Mouse (Mus musculus) heart, embryonic 10.5 days (tissue): Measurements from ENCODE around the gene Gan. TPM values are rescaled to one million over a fixed set of nuclear protein-coding genes. Genes with fewer than 3 reads are reported as not detected.

ENCODE experiments used
- DNase-seq: peaks from one replicate; pipeline ENCODE4 v3.0.0-alpha.2; 2017; ENCODE audit warnings: low spot score
- H3K27ac ChIP-seq: fragments of 300-500 bp; sonication (generic); 2 replicates; pipeline ENCODE4 v1.5.1; 2016; ENCODE audit warnings: mild to moderate bottlenecking
- H3K27me3 ChIP-seq: fragments of 300-500 bp; sonication (generic); 2 replicates; pipeline ENCODE4 v1.6.1; 2016; ENCODE audit warnings: mild to moderate bottlenecking; ENCODE audit not compliant: poor library complexity, insufficient read depth, severe bottlenecking
- H3K36me3 ChIP-seq: fragments of 300-500 bp; sonication (generic); 2 replicates; pipeline ENCODE4 v1.6.1; 2016; ENCODE audit warnings: mild to moderate bottlenecking, moderate library complexity
- H3K4me1 ChIP-seq: fragments of 300-500 bp; sonication (generic); 2 replicates; pipeline ENCODE4 v1.6.1; 2016; ENCODE audit warnings: mild to moderate bottlenecking
- H3K4me3 ChIP-seq: fragments of 300-500 bp; sonication (generic); 2 replicates; pipeline ENCODE4 v1.5.1; 2016; ENCODE audit warnings: mild to moderate bottlenecking, moderate library complexity
- H3K9me3 ChIP-seq: fragments of 300-500 bp; sonication (generic); 2 replicates; pipeline ENCODE4 v1.6.1; 2016; ENCODE audit warnings: mild to moderate bottlenecking, moderate library complexity
- whole genome bisulfite sequencing: fragments of 180-500 bp; shearing (Covaris S2); methylation state at CpG from one replicate; pipeline ENCODE4 v1.1.7; 2016; 5-methylcytosine and 5-hydroxymethylcytosine counted together
- polyA plus RNA-seq: library from polyadenylated mRNA; unstranded; fragments of >200 nt; fragmentation: Nextera tagmentation; extraction: Ambion mirVana; gene quantifications from 2 replicates; pipeline ENCODE4 v1.2.1, GENCODE M21; 2016

Gan gene
- 1.9 TPM in 2 replicates for polyA plus RNA-seq

- DNase-seq: peak; percentile 80
- peak within 1 kb of the TSS; percentile 98 for H3K4me3 ChIP-seq
- peak within 1 kb of the TSS; percentile 95 for H3K27ac ChIP-seq
- peaks cover 29% of the 10 kb centered on the region for H3K4me1 ChIP-seq
- WGBS: under 1% methylated on average over 65 of the region's 65 CpGs
- no peaks in the 10 kb centered on the region for H3K27me3 ChIP-seq
- H3K9me3 ChIP-seq: no peaks in the 10 kb centered on the region
- H3K36me3 ChIP-seq: no peaks in the 10 kb centered on the region
Measured at GRCm38 (mm10) chr8:117158135-117158761, at the start of gene Gan. TSS of gene Gan (plus strand) at chr8:117158135.

GRCm38 (mm10) chr8:117109018-117109711, 48.8 kb upstream of the Gan start:
- H3K4me1 ChIP-seq: peaks cover 7% of the 10 kb centered on the region
- no peak overlapping the region for H3K27ac ChIP-seq
- no peaks in the 10 kb centered on the region for H3K27me3 ChIP-seq
- no peak overlapping the region for H3K4me3 ChIP-seq
- no peaks in the 10 kb centered on the region for H3K9me3 ChIP-seq
- no peaks in the 10 kb centered on the region for H3K36me3 ChIP-seq
- WGBS: 87% methylated on average over 19 of the region's 19 CpGs
- no peak for DNase-seq

GRCm38 (mm10) chr8:117109801-117110390, 48.0 kb upstream of the Gan start:
- DNase-seq: no peak
- Histone ChIP-seq H3K27ac (no peak overlapping the region), H3K4me3 (no peak overlapping the region), H3K9me3 (no peaks in the 10 kb centered on the region), H3K36me3 (no peaks in the 10 kb centered on the region), H3K4me1 (peaks cover 13% of the 10 kb centered on the region), H3K27me3 (no peaks in the 10 kb centered on the region)
- 46% methylated on average over 16 of the region's 16 CpGs for WGBS

- no peaks in the 10 kb centered on the region for H3K27me3 ChIP-seq
- H3K4me3 ChIP-seq: no peak overlapping the region
- no peak for DNase-seq
- WGBS: 78% methylated on average over 3 of the region's 3 CpGs
- H3K9me3 ChIP-seq: no peaks in the 10 kb centered on the region
- H3K4me1 ChIP-seq: peaks cover 28% of the 10 kb centered on the region
- no peaks in the 10 kb centered on the region for H3K36me3 ChIP-seq
- H3K27ac ChIP-seq: no peak overlapping the region
Measured at GRCm38 (mm10) chr8:117111641-117112040, 46.3 kb upstream of the Gan start.

- H3K27ac ChIP-seq: no peak overlapping the region
- no peak overlapping the region for H3K4me3 ChIP-seq
- H3K4me1 ChIP-seq: peaks cover 28% of the 10 kb centered on the region
- no peak for DNase-seq
- 61% methylated on average over 8 of the region's 8 CpGs for WGBS
- H3K9me3 ChIP-seq: no peaks in the 10 kb centered on the region
- no peaks in the 10 kb centered on the region for H3K27me3 ChIP-seq
- H3K36me3 ChIP-seq: no peaks in the 10 kb centered on the region
Measured at GRCm38 (mm10) chr8:117112261-117112660, 45.7 kb upstream of the Gan start.

GRCm38 (mm10) chr8:117115094-117115493, 42.8 kb upstream of the Gan start:
- peak overlapping the region; percentile 40; the same call in 1 of the 2 replicates for H3K4me3 ChIP-seq
- H3K4me1 ChIP-seq: peaks cover 31% of the 10 kb centered on the region
- H3K27ac ChIP-seq: peak overlapping the region; percentile 42; the same call in 1 of the 2 replicates
- no peaks in the 10 kb centered on the region for H3K9me3 ChIP-seq
- H3K27me3 ChIP-seq: no peaks in the 10 kb centered on the region
- H3K36me3 ChIP-seq: no peaks in the 10 kb centered on the region
- WGBS: 47% methylated on average over 6 of the region's 6 CpGs
- DNase-seq: no peak

GRCm38 (mm10) chr8:117115676-117116446, 42.1 kb upstream of the Gan start:
- WGBS: 8% methylated on average over 13 of the region's 13 CpGs
- H3K4me3 ChIP-seq: peak overlapping the region; percentile 40
- H3K27me3 ChIP-seq: no peaks in the 10 kb centered on the region
- peaks cover 31% of the 10 kb centered on the region for H3K4me1 ChIP-seq
- peak overlapping the region; percentile 74; the same call in 1 of the 2 replicates for H3K27ac ChIP-seq
- no peaks in the 10 kb centered on the region for H3K36me3 ChIP-seq
- H3K9me3 ChIP-seq: no peaks in the 10 kb centered on the region
- peak; percentile 86 for DNase-seq

GRCm38 (mm10) chr8:117116534-117116933, 41.4 kb upstream of the Gan start:
- H3K27me3 ChIP-seq: no peaks in the 10 kb centered on the region
- peaks cover 31% of the 10 kb centered on the region for H3K4me1 ChIP-seq
- H3K27ac ChIP-seq: 0 out of 2 replicates have a peak overlapping the region, but pooled peaks have one; percentile 74
- H3K4me3 ChIP-seq: no peak overlapping the region
- no peaks in the 10 kb centered on the region for H3K36me3 ChIP-seq
- 69% methylated on average over 7 of the region's 7 CpGs for WGBS
- DNase-seq: no peak
- H3K9me3 ChIP-seq: no peaks in the 10 kb centered on the region

- no peak for DNase-seq
- H3K4me1 ChIP-seq: peaks cover 23% of the 10 kb centered on the region
- no peaks in the 10 kb centered on the region for H3K9me3 ChIP-seq
- H3K4me3 ChIP-seq: no peak overlapping the region
- no peak overlapping the region for H3K27ac ChIP-seq
- WGBS: 81% methylated on average over 9 of the region's 9 CpGs
- no peaks in the 10 kb centered on the region for H3K27me3 ChIP-seq
- H3K36me3 ChIP-seq: no peaks in the 10 kb centered on the region
Measured at GRCm38 (mm10) chr8:117118409-117118808, 39.5 kb upstream of the Gan start.

GRCm38 (mm10) chr8:117121277-117121676, 36.7 kb upstream of the Gan start:
- 54% methylated on average over 8 of the region's 8 CpGs for WGBS
- H3K4me3 ChIP-seq: no peak overlapping the region
- DNase-seq: no peak
- no peak overlapping the region for H3K27ac ChIP-seq
- H3K27me3 ChIP-seq: no peaks in the 10 kb centered on the region
- peaks cover 4% of the 10 kb centered on the region for H3K4me1 ChIP-seq
- H3K36me3 ChIP-seq: no peaks in the 10 kb centered on the region
- H3K9me3 ChIP-seq: no peaks in the 10 kb centered on the region

- DNase-seq: no peak
Measured at GRCm38 (mm10) chr8:117123850-117124633, 33.9 kb upstream of the Gan start.

GRCm38 (mm10) chr8:117125854-117126253, 32.1 kb upstream of the Gan start:
- Histone ChIP-seq H3K36me3 (no peaks in the 10 kb centered on the region), H3K27me3 (no peaks in the 10 kb centered on the region), H3K4me3 (no peak overlapping the region), H3K4me1 (no peaks in the 10 kb centered on the region), H3K9me3 (no peaks in the 10 kb centered on the region), H3K27ac (no peak overlapping the region)
- DNase-seq: no peak
- WGBS: 81% methylated on average over 3 of the region's 3 CpGs

More at GRCm38 (mm10) chr8:117123850-117124633, 33.9 kb upstream of the Gan start:
- Histone ChIP-seq H3K4me1 (peaks cover 2% of the 10 kb centered on the region; the same call in 1 of the 2 replicates), H3K9me3 (no peaks in the 10 kb centered on the region), H3K4me3 (no peak overlapping the region), H3K36me3 (no peaks in the 10 kb centered on the region), H3K27me3 (no peaks in the 10 kb centered on the region), H3K27ac (no peak overlapping the region)
- WGBS: 77% methylated on average over 13 of the region's 13 CpGs
